Mouse (Mus musculus): Measurements from ENCODE around the gene Ccnf.

Ccnf gene

GRCm38 (mm10) chr17:24199741-24200140 lies 51.5 kb downstream of the Ccnf start:
- peak; percentile 27 for DNase-seq

GRCm38 (mm10) chr17:24199252-24199651 lies 52.0 kb downstream of the Ccnf start:
- no peak for DNase-seq

- DNase-seq = no peak
Observed at GRCm38 (mm10) chr17:24197032-24197824, 54.1 kb downstream of the Ccnf start.

DNA sequence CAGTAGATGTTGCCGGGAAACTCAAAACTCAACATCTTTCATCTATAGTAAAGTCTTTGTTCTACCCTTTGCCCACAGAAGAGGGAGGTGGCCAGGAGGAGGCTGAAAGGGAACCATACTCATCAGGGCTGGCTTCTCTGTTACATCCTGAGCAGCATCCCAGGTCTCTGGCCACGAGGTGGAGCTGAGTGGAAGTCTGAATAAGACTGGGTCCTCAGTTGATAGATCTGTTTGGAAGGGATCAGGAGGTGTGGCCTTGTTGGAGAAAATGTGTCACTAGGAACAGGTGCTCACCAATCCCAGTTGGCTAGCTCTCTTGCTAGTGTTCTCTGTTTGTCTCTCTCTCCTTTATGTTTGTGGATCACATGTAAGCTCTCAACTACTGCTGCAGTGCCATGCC lies 55.9 kb downstream of the Ccnf start:
- no peak for DNase-seq

- no peak for DNase-seq
Observed at GRCm38 (mm10) chr17:24193769-24194168, 57.5 kb downstream of the Ccnf start.

DNA sequence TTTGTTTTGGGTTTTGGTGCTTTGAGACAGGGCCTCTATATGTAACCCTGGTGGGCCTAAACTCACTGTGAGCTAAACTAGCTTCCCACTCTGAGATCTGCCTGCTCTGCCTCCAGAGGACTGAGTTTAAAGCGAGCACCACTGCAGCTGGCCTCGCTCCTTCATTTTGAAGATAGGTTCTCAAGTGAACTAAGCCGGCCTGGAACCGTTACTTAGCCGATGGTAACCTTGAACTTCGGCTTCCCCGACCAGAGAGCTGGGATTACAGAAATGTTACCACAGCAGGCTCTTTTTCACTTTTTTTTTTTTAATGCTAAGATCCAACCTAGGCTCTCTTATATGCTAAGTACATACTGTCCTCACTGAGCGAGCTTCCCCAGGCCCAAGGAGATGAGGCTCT lies 58.0 kb downstream of the Ccnf start:
- DNase-seq = no peak

DNA sequence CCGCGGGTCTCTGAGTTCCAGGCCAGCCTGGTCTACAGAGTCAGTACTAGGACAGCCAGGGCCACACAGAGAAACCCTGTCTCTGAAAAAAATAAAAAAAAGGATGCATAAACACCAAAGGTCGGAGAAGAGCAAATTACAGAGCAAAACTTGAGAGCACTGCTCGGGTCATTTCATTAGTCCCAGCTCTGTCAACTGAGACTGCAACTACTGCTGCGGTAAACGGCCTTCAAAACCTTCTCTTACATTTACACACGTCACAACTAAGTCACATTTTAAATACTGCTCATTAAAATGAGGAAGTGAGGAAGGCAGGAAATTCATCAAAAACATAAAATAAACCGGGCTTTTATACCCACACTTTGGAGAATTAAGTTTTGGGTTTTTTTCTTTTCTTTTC lies 58.4 kb downstream of the Ccnf start:
- DNase-seq = no peak

GRCm38 (mm10) chr17:24191481-24191880 lies 59.8 kb downstream of the Ccnf start:
- no peak for DNase-seq

GRCm38 (mm10) chr17:24190934-24191333 lies 60.4 kb downstream of the Ccnf start:
- no peak for DNase-seq

DNA sequence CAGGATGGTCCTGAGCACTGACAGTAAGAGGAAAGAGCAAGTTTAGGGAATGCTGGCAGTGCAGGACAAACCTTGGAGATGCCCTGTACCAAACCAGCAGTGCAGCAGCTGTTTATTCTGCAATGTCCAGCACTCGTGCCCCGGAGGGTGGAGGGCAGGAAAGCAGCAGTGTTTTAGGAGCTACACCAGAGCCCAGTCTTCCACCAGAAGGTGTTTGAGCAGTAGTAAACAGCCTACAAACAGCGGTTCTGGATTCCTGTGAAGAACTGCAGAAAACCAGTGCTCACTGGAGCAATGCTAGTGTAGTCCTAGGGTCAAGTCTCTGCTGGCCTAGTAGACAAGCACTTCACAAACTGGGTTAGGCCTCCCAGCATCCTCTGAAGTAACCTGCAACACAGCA lies 77.0 kb downstream of the Ccnf start:
- DNase-seq = no peak

DNA sequence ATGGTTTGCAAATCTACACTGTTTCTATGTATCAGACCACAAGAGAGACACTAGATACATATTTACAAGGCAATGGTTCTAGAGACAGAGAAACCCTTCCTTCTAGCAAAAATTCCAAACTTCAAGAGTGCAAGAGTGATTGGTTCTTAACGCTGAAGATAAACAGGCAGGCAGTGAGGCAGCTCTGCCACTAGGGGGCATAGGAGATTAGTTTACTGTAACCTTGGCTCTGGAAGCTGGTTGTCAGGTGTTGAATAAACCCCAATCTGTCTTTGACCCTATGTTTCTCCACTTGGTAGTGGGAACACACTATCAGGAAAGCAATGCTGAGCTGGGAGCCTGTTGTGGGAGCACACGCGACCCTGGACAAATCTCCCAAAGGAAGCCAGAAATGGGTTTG lies 77.9 kb downstream of the Ccnf start:
- DNase-seq = peak; percentile 82

All from kidney, adult 9 months (tissue).